Mouse (Mus musculus): ENCODE measurements around the gene Nhsl2.

Gene Nhsl2

GRCm38 (mm10) chrX:101983638-101984037, 134.5 kb downstream of the Nhsl2 start:
- no peak for DNase-seq (ENCODE audit: inconsistent ontology term)

GRCm38 (mm10) chrX:101986657-101987367, 137.6 kb downstream of the Nhsl2 start:
- no peak for DNase-seq (ENCODE audit: inconsistent ontology term)

- peak; percentile 41 for DNase-seq (ENCODE audit: inconsistent ontology term)
These were observed 144.8 kb downstream of the Nhsl2 start for GRCm38 (mm10) chrX:101993841-101994571.

GRCm38 (mm10) chrX:101996726-101997125, 147.5 kb downstream of the Nhsl2 start:
- DNase-seq (ENCODE audit: inconsistent ontology term) = no peak

- DNase-seq (ENCODE audit: inconsistent ontology term) = no peak
These were observed 154.6 kb downstream of the Nhsl2 start for GRCm38 (mm10) chrX:102003632-102004315.

- DNase-seq (ENCODE audit: inconsistent ontology term) = no peak
These were observed 155.2 kb downstream of the Nhsl2 start for GRCm38 (mm10) chrX:102004370-102004769.

- no peak for DNase-seq (ENCODE audit: inconsistent ontology term)
These were observed 156.0 kb downstream of the Nhsl2 start for GRCm38 (mm10) chrX:102005141-102005641.

GRCm38 (mm10) chrX:102007935-102008334, 158.8 kb downstream of the Nhsl2 start:
- DNase-seq (ENCODE audit: inconsistent ontology term) = no peak

GRCm38 (mm10) chrX:102017213-102017923, 168.2 kb downstream of the Nhsl2 start:
- DNase-seq (ENCODE audit: inconsistent ontology term) = no peak

GRCm38 (mm10) chrX:102018890-102019289, 169.7 kb downstream of the Nhsl2 start:
- DNase-seq (ENCODE audit: inconsistent ontology term) = no peak

GRCm38 (mm10) chrX:102019471-102020240, 170.5 kb downstream of the Nhsl2 start:
- DNase-seq (ENCODE audit: inconsistent ontology term) = no peak

- DNase-seq (ENCODE audit: inconsistent ontology term) = no peak
These were observed 175.8 kb downstream of the Nhsl2 start for GRCm38 (mm10) chrX:102024976-102025375.

- peak; percentile 56 for DNase-seq (ENCODE audit: inconsistent ontology term)
These were observed 182.7 kb downstream of the Nhsl2 start for GRCm38 (mm10) chrX:102031851-102032250.

- no peak for DNase-seq (ENCODE audit: inconsistent ontology term)
These were observed 183.2 kb downstream of the Nhsl2 start for GRCm38 (mm10) chrX:102032431-102032830.

GRCm38 (mm10) chrX:102033566-102033965, 184.4 kb downstream of the Nhsl2 start:
- no peak for DNase-seq (ENCODE audit: inconsistent ontology term)

GRCm38 (mm10) chrX:102035671-102036070, 186.5 kb downstream of the Nhsl2 start:
- no peak for DNase-seq (ENCODE audit: inconsistent ontology term)

- peak; percentile 9 for DNase-seq (ENCODE audit: inconsistent ontology term)
These were observed 187.7 kb downstream of the Nhsl2 start for GRCm38 (mm10) chrX:102036866-102037361.

- peak; percentile 49 for DNase-seq (ENCODE audit: inconsistent ontology term)
These were observed 188.3 kb downstream of the Nhsl2 start for GRCm38 (mm10) chrX:102037506-102037905.

GRCm38 (mm10) chrX:102041562-102041961, 192.4 kb downstream of the Nhsl2 start:
- DNase-seq (ENCODE audit: inconsistent ontology term) = no peak

GRCm38 (mm10) chrX:102042386-102042785, 193.2 kb downstream of the Nhsl2 start:
- no peak for DNase-seq (ENCODE audit: inconsistent ontology term)

GRCm38 (mm10) chrX:102050552-102050951, 201.4 kb downstream of the Nhsl2 start:
- no peak for DNase-seq (ENCODE audit: inconsistent ontology term)

Measured in Muller cell, postnatal 12 days (primary cell).